Mouse (Mus musculus) liver, embryonic 16.5 days (tissue): ENCODE measurements around the gene Lrrtm4. TPM values are rescaled to one million over a fixed set of nuclear protein-coding genes. Genes with fewer than 3 reads are reported as not detected.

Experiments used
- ATAC-seq: fragments of 200-750 bp; cut with Nextera tagmentation; 2 replicates; pipeline ENCODE4 v1.8.0; 2017; ENCODE audit warnings: low read depth, mild to moderate bottlenecking, moderate number of reproducible peaks, moderate library complexity
- H3K27ac ChIP-seq: fragments of 300-500 bp; sonication (generic); 2 replicates; pipeline ENCODE4 v1.5.1; 2014; ENCODE audit warnings: mild to moderate bottlenecking, low read length
- H3K27me3 ChIP-seq: fragments of 300-500 bp; sonication (generic); 2 replicates; pipeline ENCODE4 v1.6.1; 2014; ENCODE audit warnings: low read depth, low read length, mixed read lengths; ENCODE audit not compliant: control insufficient read depth, insufficient read depth
- H3K36me3 ChIP-seq: fragments of 300-500 bp; sonication (generic); 2 replicates; pipeline ENCODE4 v1.6.1; 2014; ENCODE audit warnings: mild to moderate bottlenecking; ENCODE audit not compliant: control insufficient read depth, insufficient read depth
- H3K4me1 ChIP-seq: fragments of 300-500 bp; sonication (generic); 2 replicates; pipeline ENCODE4 v1.6.1; 2014; ENCODE audit warnings: low read depth, low read length, mixed read lengths; ENCODE audit not compliant: control insufficient read depth
- H3K4me2 ChIP-seq: fragments of 300-500 bp; sonication (generic); 2 replicates; pipeline ENCODE4 v1.6.1; 2014; ENCODE audit warnings: low read depth, low read length, mixed read lengths
- H3K4me3 ChIP-seq: fragments of 300-500 bp; sonication (generic); 2 replicates; pipeline ENCODE4 v1.5.1; 2014; ENCODE audit warnings: low read depth, mild to moderate bottlenecking, low read length
- H3K9ac ChIP-seq: fragments of 300-500 bp; sonication (generic); 2 replicates; pipeline ENCODE4 v1.6.1; 2014; ENCODE audit warnings: low read depth, low read length
- H3K9me3 ChIP-seq: fragments of 300-500 bp; sonication (generic); replicated peaks from 2 replicates; pipeline ENCODE4 v1.6.1; 2016; ENCODE audit warnings: low read length; ENCODE audit not compliant: control insufficient read depth
- WGBS: fragments of 180-500 bp; shearing (Covaris S2); extraction: QIAGEN DNeasy Blood & Tissue Kit; methylation state at CpG from one replicate; pipeline ENCODE4 v1.1.7; 2014; ENCODE audit not compliant: insufficient replicate concordance; 5-methylcytosine and 5-hydroxymethylcytosine counted together
- polyA plus RNA-seq: library from polyadenylated mRNA; unstranded; fragments of >200 nt; fragmentation: Nextera tagmentation; extraction: Ambion mirVana; gene quantifications from 2 replicates; pipeline ENCODE4 v1.2.1, GENCODE M21; 2015

Gene Lrrtm4
- polyA plus RNA-seq, 1 experiment from 2014 or later: not detected

GRCm38 (mm10) chr6:80363593-80363992 is 344.9 kb downstream of the Lrrtm4 start:
- ATAC-seq: no peak
- no peaks in the 10 kb centered on the region for H3K9me3 ChIP-seq
- no peaks in the 10 kb centered on the region for H3K27me3 ChIP-seq
- no peak overlapping the region for H3K9ac ChIP-seq
- no peak overlapping the region for H3K27ac ChIP-seq
- no peaks in the 10 kb centered on the region for H3K36me3 ChIP-seq
- no peaks in the 10 kb centered on the region for H3K4me1 ChIP-seq
- no peak overlapping the region for H3K4me3 ChIP-seq
- no peak overlapping the region for H3K4me2 ChIP-seq

GRCm38 (mm10) chr6:80366532-80366931 is 347.9 kb downstream of the Lrrtm4 start:
- Histone ChIP-seq H3K4me1 (no peaks in the 10 kb centered on the region), H3K27ac (no peak overlapping the region), H3K4me2 (no peak overlapping the region), H3K36me3 (no peaks in the 10 kb centered on the region), H3K9ac (no peak overlapping the region), H3K27me3 (no peaks in the 10 kb centered on the region), H3K9me3 (no peaks in the 10 kb centered on the region), H3K4me3 (no peak overlapping the region)
- WGBS: 48% methylated on average over 4 of the region's 4 CpGs
- no peak for ATAC-seq

- WGBS: 72% methylated on average over 4 of the region's 4 CpGs
- H3K9ac ChIP-seq: no peak overlapping the region
- no peaks in the 10 kb centered on the region for H3K4me1 ChIP-seq
- H3K4me2 ChIP-seq: no peak overlapping the region
- no peaks in the 10 kb centered on the region for H3K36me3 ChIP-seq
- no peaks in the 10 kb centered on the region for H3K9me3 ChIP-seq
- H3K27ac ChIP-seq: no peak overlapping the region
- no peak for ATAC-seq
- no peaks in the 10 kb centered on the region for H3K27me3 ChIP-seq
- H3K4me3 ChIP-seq: no peak overlapping the region
Measured at GRCm38 (mm10) chr6:80389571-80389970, 370.9 kb downstream of the Lrrtm4 start.

- Histone ChIP-seq H3K4me1 (no peaks in the 10 kb centered on the region), H3K4me3 (no peak overlapping the region), H3K9ac (no peak overlapping the region), H3K27me3 (no peaks in the 10 kb centered on the region), H3K9me3 (no peaks in the 10 kb centered on the region), H3K36me3 (no peaks in the 10 kb centered on the region), H3K27ac (no peak overlapping the region), H3K4me2 (no peak overlapping the region)
- WGBS: 32% methylated on average over 1 of the region's 1 CpGs
- ATAC-seq: no peak
Measured at GRCm38 (mm10) chr6:80406757-80407156, 388.1 kb downstream of the Lrrtm4 start.

- Histone ChIP-seq H3K9me3 (no peaks in the 10 kb centered on the region), H3K36me3 (no peaks in the 10 kb centered on the region), H3K4me2 (no peak overlapping the region), H3K9ac (no peak overlapping the region), H3K4me3 (no peak overlapping the region), H3K4me1 (no peaks in the 10 kb centered on the region), H3K27me3 (no peaks in the 10 kb centered on the region), H3K27ac (no peak overlapping the region)
- ATAC-seq: no peak
Measured at GRCm38 (mm10) chr6:80440135-80440534, 421.5 kb downstream of the Lrrtm4 start.

GRCm38 (mm10) chr6:80470546-80470945 is 451.9 kb downstream of the Lrrtm4 start:
- WGBS: 44% methylated on average over 4 of the region's 4 CpGs
- no peak for ATAC-seq

GRCm38 (mm10) chr6:80476153-80476552 is 457.5 kb downstream of the Lrrtm4 start:
- 67% methylated on average over 3 of the region's 3 CpGs for WGBS
- Histone ChIP-seq H3K9me3 (no peaks in the 10 kb centered on the region), H3K4me2 (no peak overlapping the region), H3K4me1 (no peaks in the 10 kb centered on the region), H3K9ac (no peak overlapping the region), H3K27ac (no peak overlapping the region), H3K36me3 (no peaks in the 10 kb centered on the region), H3K4me3 (no peak overlapping the region), H3K27me3 (no peaks in the 10 kb centered on the region)
- ATAC-seq: no peak

More at GRCm38 (mm10) chr6:80470546-80470945, 451.9 kb downstream of the Lrrtm4 start:
- no peaks in the 10 kb centered on the region for H3K4me1 ChIP-seq
- H3K27me3 ChIP-seq: no peaks in the 10 kb centered on the region
- no peak overlapping the region for H3K4me2 ChIP-seq
- no peak overlapping the region for H3K27ac ChIP-seq
- H3K4me3 ChIP-seq: no peak overlapping the region
- H3K36me3 ChIP-seq: no peaks in the 10 kb centered on the region
- no peak overlapping the region for H3K9ac ChIP-seq
- no peaks in the 10 kb centered on the region for H3K9me3 ChIP-seq

GRCm38 (mm10) chr6:80545017-80545416 is 526.3 kb downstream of the Lrrtm4 start:
- Histone ChIP-seq H3K4me3 (no peak overlapping the region), H3K27me3 (no peaks in the 10 kb centered on the region), H3K36me3 (no peaks in the 10 kb centered on the region), H3K4me1 (no peaks in the 10 kb centered on the region), H3K27ac (no peak overlapping the region), H3K9ac (no peak overlapping the region), H3K9me3 (no peaks in the 10 kb centered on the region), H3K4me2 (no peak overlapping the region)
- WGBS: 23% methylated on average over 1 of the region's 1 CpGs
- no peak for ATAC-seq

GRCm38 (mm10) chr6:80549907-80550306 is 531.2 kb downstream of the Lrrtm4 start:
- Histone ChIP-seq H3K4me2 (no peak overlapping the region), H3K27ac (no peak overlapping the region), H3K4me3 (no peak overlapping the region), H3K36me3 (no peaks in the 10 kb centered on the region), H3K4me1 (no peaks in the 10 kb centered on the region), H3K9ac (no peak overlapping the region), H3K27me3 (no peaks in the 10 kb centered on the region), H3K9me3 (no peaks in the 10 kb centered on the region)
- ATAC-seq: no peak

GRCm38 (mm10) chr6:80553398-80553797 is 534.7 kb downstream of the Lrrtm4 start:
- Histone ChIP-seq H3K36me3 (no peaks in the 10 kb centered on the region), H3K4me2 (no peak overlapping the region), H3K27ac (no peak overlapping the region), H3K9me3 (no peaks in the 10 kb centered on the region), H3K27me3 (no peaks in the 10 kb centered on the region), H3K9ac (no peak overlapping the region), H3K4me1 (no peaks in the 10 kb centered on the region), H3K4me3 (no peak overlapping the region)
- no peak for ATAC-seq
- WGBS: 79% methylated on average over 2 of the region's 2 CpGs
